Mouse (Mus musculus) urinary bladder, postnatal 14 days (tissue): ENCODE measurements around the gene Thg1l.
A peak's percentile ranks its signal among the peaks of the same experiment; 100 is the strongest.

Experiments
- DNase-seq: peaks from one replicate; pipeline ENCODE4 v3.0.0; 2021; ENCODE audit warnings: low spot score

The Thg1l gene

GRCm38 (mm10) chr11:45955127-45955627 is at the start of gene Thg1l:
Gene Thg1l (minus strand): TSS chr11:45955494.
- DNase-seq = peak; percentile 91

- no peak for DNase-seq
These were observed 36.8 kb upstream of the Thg1l start for GRCm38 (mm10) chr11:45992087-45992486.

- DNase-seq = peak; percentile 25
These were observed 36.3 kb upstream of the Thg1l start for GRCm38 (mm10) chr11:45991604-45992003.

- no peak for DNase-seq
These were observed 25.6 kb upstream of the Thg1l start for GRCm38 (mm10) chr11:45980893-45981253.

GRCm38 (mm10) chr11:45979946-45980892 is 24.9 kb upstream of the Thg1l start, which contains the start of gene Sox30:
Gene Sox30 (plus strand): TSS chr11:45980310.
- peak; percentile 51 for DNase-seq

- DNase-seq = no peak
These were observed 20.8 kb upstream of the Thg1l start for GRCm38 (mm10) chr11:45976061-45976460.

- no peak for DNase-seq
These were observed 19.2 kb upstream of the Thg1l start for GRCm38 (mm10) chr11:45974466-45974865.

GRCm38 (mm10) chr11:45973635-45974034 is 18.3 kb upstream of the Thg1l start:
- no peak for DNase-seq

- DNase-seq = no peak
These were observed 13.2 kb upstream of the Thg1l start for GRCm38 (mm10) chr11:45968466-45968865.

GRCm38 (mm10) chr11:45966896-45967295 is 11.6 kb upstream of the Thg1l start:
- DNase-seq = no peak

- DNase-seq = no peak
These were observed 4.7 kb upstream of the Thg1l start for GRCm38 (mm10) chr11:45960003-45960402.

- DNase-seq = peak; percentile 35
These were observed 4.3 kb upstream of the Thg1l start for GRCm38 (mm10) chr11:45959598-45959997.

- no peak for DNase-seq
These were observed 7.8 kb downstream of the Thg1l start for GRCm38 (mm10) chr11:45947491-45947890.

- DNase-seq = no peak
These were observed 8.5 kb downstream of the Thg1l start for GRCm38 (mm10) chr11:45946796-45947195.

- peak; percentile 97 for DNase-seq
These were observed 10.6 kb downstream of the Thg1l start, which contains the start of gene Lsm11 for GRCm38 (mm10) chr11:45944643-45945156. Gene Lsm11 (minus strand): TSS chr11:45944935.

GRCm38 (mm10) chr11:45943891-45944642 is 11.2 kb downstream of the Thg1l start:
- DNase-seq = peak; percentile 15

- DNase-seq = no peak
These were observed 12.1 kb downstream of the Thg1l start for GRCm38 (mm10) chr11:45943108-45943705.

- DNase-seq = no peak
These were observed 13.0 kb downstream of the Thg1l start for GRCm38 (mm10) chr11:45942281-45942680.

- no peak for DNase-seq
These were observed 16.4 kb downstream of the Thg1l start for GRCm38 (mm10) chr11:45938917-45939316.

GRCm38 (mm10) chr11:45937478-45937877 is 17.8 kb downstream of the Thg1l start:
- DNase-seq = no peak

- no peak for DNase-seq
These were observed 22.5 kb downstream of the Thg1l start for GRCm38 (mm10) chr11:45932771-45933170.

- DNase-seq = no peak
These were observed 25.8 kb downstream of the Thg1l start for GRCm38 (mm10) chr11:45929541-45929940.
